Mouse (Mus musculus) erythroblast, embryonic 14.5 days (primary cell): ENCODE data around the gene Derl2.

ENCODE experiments used
- GATA1 ChIP-seq: IDR thresholded peaks from 2 replicates; pipeline ENCODE4 v1.6.1; 2012; ENCODE audit warnings: low read length, inconsistent platforms, mixed read lengths
- TAL1 ChIP-seq: IDR thresholded peaks from 3 replicates; pipeline ENCODE4 v1.6.1; 2012; ENCODE audit warnings: low read length, inconsistent platforms, mixed read lengths

GRCm38 (mm10) chr11:70980232-70980631, 39.4 kb downstream of the Derl2 start:
- no peak for TF ChIP-seq GATA1
- TF ChIP-seq TAL1 = no peak
